In the genomic region with DNA sequence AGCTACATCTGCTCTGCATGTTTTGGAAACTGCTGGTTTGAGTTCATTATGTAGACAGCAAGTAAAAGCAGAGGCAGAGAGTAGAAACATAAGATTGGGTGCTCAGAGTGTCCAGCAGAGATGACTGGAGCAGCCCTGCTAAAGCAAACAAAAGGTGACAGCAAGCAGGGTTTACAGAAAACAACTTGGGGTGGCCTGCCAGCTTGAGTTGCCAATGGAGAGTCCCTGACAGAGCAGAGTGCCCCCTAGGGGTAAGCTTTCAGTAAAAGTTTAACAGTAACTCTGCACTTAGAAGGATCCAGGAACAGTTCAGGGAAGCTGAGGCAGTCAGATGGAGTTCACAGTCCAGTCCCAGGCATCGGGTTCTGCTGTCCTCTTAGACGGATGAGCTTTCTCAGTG, we compare ENCODE assay signal across 10 mouse cellular contexts. TPM values are rescaled to one million over a fixed set of nuclear protein-coding genes. Genes with fewer than 3 reads are reported as not detected.
DNase-seq lines count a peak whose midpoint lies in the region; ATAC-seq and TF ChIP-seq lines count a peak whose summit lies in the region.
"Had no signal": no experiment of that assay in that cellular context is flagged by ENCODE, and none has a peak within 500 bp of the region (broad histone marks: within the 10 kb centered on the region; RNA-seq: fewer than 3 reads in every experiment).

No protein-coding gene starts in this region.

- no peak overlapping the region for H3K4me2 ChIP-seq in forebrain, embryonic 14.5 days (ENCODE audit: low read length)
- no peak overlapping the region for H3K4me2 ChIP-seq in forebrain, embryonic 11.5 days (ENCODE audit: low read depth, low read length, severe bottlenecking)
- no peak overlapping the region for H3K4me2 ChIP-seq in liver, postnatal 0 days (ENCODE audit: low read depth, low read length)
- H3K4me2 ChIP-seq: neural tube, embryonic 13.5 days had no signal

- WGBS in forebrain, embryonic 14.5 days: 69% methylated on average over 2 of the region's 2 CpGs
- 71% methylated on average over 2 of the region's 2 CpGs for WGBS in forebrain, embryonic 11.5 days
- WGBS in liver, postnatal 0 days (ENCODE audit: insufficient replicate concordance): 80% methylated on average over 2 of the region's 2 CpGs

- H3K9me3 ChIP-seq in forebrain, embryonic 14.5 days (replicated peaks; ENCODE audit: control insufficient read depth, low read length): no peaks in the 10 kb centered on the region
- H3K9me3 ChIP-seq in forebrain, embryonic 11.5 days (ENCODE audit: control insufficient read depth, low read length): no peaks in the 10 kb centered on the region
- H3K9me3 ChIP-seq in liver, postnatal 0 days (ENCODE audit: low read length): no peaks in the 10 kb centered on the region
- no peaks in the 10 kb centered on the region for H3K9me3 ChIP-seq in G1E (replicated peaks)
- H3K9me3 ChIP-seq: neural tube, embryonic 13.5 days had no signal

- H3K4me1 ChIP-seq in forebrain, embryonic 14.5 days (ENCODE audit: control insufficient read depth, insufficient read depth, low read length): no peaks in the 10 kb centered on the region
- H3K4me1 ChIP-seq in forebrain, embryonic 11.5 days (replicated peaks; ENCODE audit: control insufficient read depth, insufficient read depth, low read length): no peaks in the 10 kb centered on the region
- H3K4me1 ChIP-seq in liver, postnatal 0 days (ENCODE audit: insufficient read depth): no peaks in the 10 kb centered on the region
- peaks cover 3% of the 10 kb centered on the region; the same call in 1 of the 2 replicates for H3K4me1 ChIP-seq in G1E (ENCODE audit: insufficient read depth, low read depth, low read length)
- H3K4me1 ChIP-seq: neural tube, embryonic 13.5 days had no signal

- ATAC-seq in forebrain, embryonic 14.5 days: no peak
- no peak for ATAC-seq in forebrain, embryonic 11.5 days (replicated peaks; ENCODE audit: low FRiP score)
- ATAC-seq in liver, postnatal 0 days: no peak
- no peak for ATAC-seq in G1E (ENCODE audit: extremely low read depth, insufficient number of reproducible peaks, low FRiP score, poor library complexity, severe bottlenecking)
- ATAC-seq: hindbrain, embryonic 16.5 days had no signal

- no peak overlapping the region for H3K27ac ChIP-seq in forebrain, embryonic 14.5 days (ENCODE audit: low read depth, low read length)
- H3K27ac ChIP-seq in forebrain, embryonic 11.5 days (ENCODE audit: low read depth, low read length): no peak overlapping the region
- no peak overlapping the region for H3K27ac ChIP-seq in liver, postnatal 0 days (ENCODE audit: low read depth)
- H3K27ac ChIP-seq: neural tube, embryonic 13.5 days had no signal

- peak; percentile 28 for DNase-seq in forebrain, embryonic 14.5 days (ENCODE audit: low spot score)
- no peak for DNase-seq in forebrain, embryonic 11.5 days (ENCODE audit: low spot score)
- DNase-seq in liver, postnatal 0 days: no peak
- no peak for DNase-seq in liver
- DNase-seq in G1E (ENCODE audit: low spot score): peak; percentile 23
- peak; percentile 49 for DNase-seq in lung, postnatal 36 days
- DNase-seq in right cerebral cortex, adult 18-20 months: no peak
- no peak for DNase-seq in frontal cortex, postnatal 10 days (ENCODE audit: low spot score in 2 of 2)

- no peak overlapping the region for H3K9ac ChIP-seq in forebrain, embryonic 14.5 days (ENCODE audit: low read length)
- H3K9ac ChIP-seq in forebrain, embryonic 11.5 days (ENCODE audit: low read length): no peak overlapping the region
- no peak overlapping the region for H3K9ac ChIP-seq in liver, postnatal 0 days (replicated peaks)
- H3K9ac ChIP-seq: neural tube, embryonic 13.5 days had no signal

- TF ChIP-seq CTCF in liver, postnatal 0 days (IDR thresholded peaks at IDR 0.05; ENCODE audit: low read depth): peak; percentile 46
- no peak for TF ChIP-seq CTCF in G1E (IDR thresholded peaks at IDR 0.05; ENCODE audit: low read depth, low read length)

- no peaks in the 10 kb centered on the region for H3K36me3 ChIP-seq in forebrain, embryonic 14.5 days (ENCODE audit: control insufficient read depth, insufficient read depth, low read length)
- no peaks in the 10 kb centered on the region for H3K36me3 ChIP-seq in forebrain, embryonic 11.5 days (ENCODE audit: control insufficient read depth, insufficient read depth, low read length)
- no peaks in the 10 kb centered on the region for H3K36me3 ChIP-seq in liver, postnatal 0 days (replicated peaks; ENCODE audit: insufficient read depth, low read length)
- H3K36me3 ChIP-seq in G1E (replicated peaks): no peaks in the 10 kb centered on the region
- H3K36me3 ChIP-seq: neural tube, embryonic 13.5 days had no signal

- H3K4me3 ChIP-seq in forebrain, embryonic 14.5 days (ENCODE audit: low read depth, low read length): no peak overlapping the region
- H3K4me3 ChIP-seq in forebrain, embryonic 11.5 days (ENCODE audit: low read depth, low read length): no peak overlapping the region
- no peak overlapping the region for H3K4me3 ChIP-seq in liver, postnatal 0 days (ENCODE audit: low read depth, low read length)
- no peak overlapping the region for H3K4me3 ChIP-seq in G1E (ENCODE audit: low read depth, low read length)
- H3K4me3 ChIP-seq: neural tube, embryonic 13.5 days had no signal

- no peaks in the 10 kb centered on the region for H3K27me3 ChIP-seq in forebrain, embryonic 14.5 days (replicated peaks; ENCODE audit: control insufficient read depth, insufficient read depth, low read length)
- no peaks in the 10 kb centered on the region for H3K27me3 ChIP-seq in forebrain, embryonic 11.5 days (ENCODE audit: control insufficient read depth, insufficient read depth, low read length)
- no peaks in the 10 kb centered on the region for H3K27me3 ChIP-seq in liver, postnatal 0 days (ENCODE audit: insufficient read depth, low read length)
- peaks cover 32% of the 10 kb centered on the region for H3K27me3 ChIP-seq in G1E (ENCODE audit: insufficient read depth, low read length)
- H3K27me3 ChIP-seq: neural tube, embryonic 13.5 days had no signal

- TF ChIP-seq EP300 in liver, postnatal 0 days (IDR thresholded peaks at IDR 0.05; ENCODE audit: low read depth): no peak

RNA-seq across cellular contexts. Expression of a gene that starts 7.9 kb away (rescaled TPM):
- 184 and 203 TPM in 2 replicates for polyA plus RNA-seq in forebrain, embryonic 14.5 days (2014; fragmentation: Nextera tagmentation; extraction: Ambion mirVana)
- 157 and 174 TPM in 2 replicates for polyA plus RNA-seq in forebrain, embryonic 11.5 days (2014; fragmentation: Nextera tagmentation; extraction: Ambion mirVana)
- polyA plus RNA-seq in liver, postnatal 0 days (2015; fragmentation: Nextera tagmentation; extraction: Ambion mirVana): 56.1 and 60.7 TPM in 2 replicates
- total RNA-seq in G1E (2014; fragmentation: Nextera tagmentation) (105 and 107 TPM in 2 replicates), G1E (2017) (153 and 158 TPM in 2 replicates)
- 104 and 121 TPM in 2 replicates for polyA plus RNA-seq in G1E (2012)

Comparison
In these comparisons a context has a peak if more than half of its experiments do, and no peak if none do; other contexts are left out.
1. DNase-seq: peak in forebrain, embryonic 14.5 days (single experiment), G1E (single experiment) and lung, postnatal 36 days (single experiment); none in forebrain, embryonic 11.5 days (single experiment), liver, postnatal 0 days (single experiment), liver (single experiment), right cerebral cortex, adult 18-20 months (single experiment) and frontal cortex, postnatal 10 days (0 of 2).